Mouse (Mus musculus) forebrain, postnatal 0 days (tissue): Measurements from ENCODE around the gene Ccdc187. TPM values are rescaled to one million over a fixed set of nuclear protein-coding genes. Genes with fewer than 3 reads are reported as not detected.

Experiments
- ATAC-seq: fragments of 200-750 bp; cut with Nextera tagmentation; 2 replicates; pipeline ENCODE4 v1.8.0; 2017; ENCODE audit warnings: mild to moderate bottlenecking, moderate library complexity
- DNase-seq: peaks from one replicate; pipeline ENCODE4 v3.0.0-alpha.2; 2015
- H3K27ac ChIP-seq: fragments of 300-500 bp; sonication (generic); 2 replicates; pipeline ENCODE4 v1.5.1; 2014; ENCODE audit warnings: low read depth, mild to moderate bottlenecking, antibody characterized with exemption, low read length, moderate library complexity, mixed read lengths
- H3K27me3 ChIP-seq: fragments of 300-500 bp; sonication (generic); 2 replicates; pipeline ENCODE4 v1.6.1; 2014; ENCODE audit warnings: mild to moderate bottlenecking, low read length, mixed read lengths; ENCODE audit not compliant: insufficient read depth
- H3K36me3 ChIP-seq: fragments of 300-500 bp; sonication (generic); 2 replicates; pipeline ENCODE4 v1.6.1; 2014; ENCODE audit warnings: mild to moderate bottlenecking, moderate library complexity; ENCODE audit not compliant: insufficient read depth
- H3K4me1 ChIP-seq: fragments of 300-500 bp; sonication (generic); 2 replicates; pipeline ENCODE4 v1.6.1; 2014; ENCODE audit warnings: antibody characterized with exemption; ENCODE audit not compliant: insufficient read depth
- H3K4me2 ChIP-seq: fragments of 300-500 bp; sonication (generic); 2 replicates; pipeline ENCODE4 v1.6.1; 2014; ENCODE audit warnings: low read depth, mild to moderate bottlenecking, moderate library complexity
- H3K4me3 ChIP-seq: fragments of 300-500 bp; sonication (generic); 2 replicates; pipeline ENCODE4 v1.5.1; 2014; ENCODE audit warnings: low read depth, low read length, mixed read lengths
- H3K9ac ChIP-seq: fragments of 300-500 bp; sonication (generic); 2 replicates; pipeline ENCODE4 v1.6.1; 2014; ENCODE audit warnings: mild to moderate bottlenecking
- H3K9me3 ChIP-seq: fragments of 300-500 bp; sonication (generic); 2 replicates; pipeline ENCODE4 v1.6.1; 2016; ENCODE audit warnings: low read length
- CTCF ChIP-seq: sonication (generic); IDR thresholded peaks from 2 replicates; pipeline ENCODE4 v1.5.1; 2016; ENCODE audit warnings: antibody characterized with exemption, control low read depth, low read depth
- WGBS: fragments of 180-500 bp; shearing (Covaris S2); extraction: QIAGEN DNeasy Blood & Tissue Kit; methylation state at CpG from one replicate; pipeline ENCODE4 v1.1.7; 2014; 5-methylcytosine and 5-hydroxymethylcytosine counted together
- polyA plus RNA-seq: library from polyadenylated mRNA; unstranded; fragments of >200 nt; fragmentation: Nextera tagmentation; extraction: Ambion mirVana; gene quantifications from 2 replicates; pipeline ENCODE4 v1.2.1, GENCODE M21; 2015
- total RNA-seq: library from RNA; depleted of rRNA; stranded (reverse); fragments of >200 nt; gene quantifications from 2 replicates; pipeline ENCODE4 v1.2.3, GENCODE M21; 2014

Ccdc187 gene
- total and polyA plus RNA-seq, 2 experiments from 2014 or later = 0.13 to 2.0 TPM

DNA sequence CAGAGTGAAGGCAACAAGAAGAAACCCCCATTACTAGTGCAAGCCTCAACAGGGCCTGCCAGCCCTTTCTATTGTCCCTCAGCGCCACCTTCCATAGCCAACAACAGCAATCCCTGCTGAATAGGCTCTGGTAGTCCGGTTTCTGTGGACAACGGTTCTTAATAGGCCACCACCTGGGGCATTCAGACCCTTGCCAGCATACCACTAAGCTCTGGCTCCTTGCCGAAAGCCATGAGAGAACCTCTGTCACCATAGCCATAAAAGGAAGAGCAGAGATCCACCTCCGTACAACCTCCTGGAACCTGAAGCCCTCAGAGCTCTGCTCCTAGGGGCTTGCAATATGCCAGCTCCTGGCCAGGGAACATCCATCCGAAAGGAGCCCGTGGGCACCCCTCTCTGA lies 5.0 kb upstream of the Ccdc187 start:
- WGBS = 28% methylated on average over 7 of the region's 7 CpGs
- no peak for TF ChIP-seq CTCF
- Histone ChIP-seq H3K4me3 (no peak overlapping the region), H3K9ac (peak overlapping the region; percentile 39; the same call in 1 of the 2 replicates), H3K36me3 (no peaks in the 10 kb centered on the region), H3K9me3 (no peaks in the 10 kb centered on the region), H3K27ac (peak overlapping the region; percentile 82), H3K4me2 (peak overlapping the region; percentile 38; the same call in 1 of the 2 replicates), H3K27me3 (no peaks in the 10 kb centered on the region), H3K4me1 (peaks cover 33% of the 10 kb centered on the region)
- DNase-seq (peak; percentile 23), ATAC-seq (no peak)

DNA sequence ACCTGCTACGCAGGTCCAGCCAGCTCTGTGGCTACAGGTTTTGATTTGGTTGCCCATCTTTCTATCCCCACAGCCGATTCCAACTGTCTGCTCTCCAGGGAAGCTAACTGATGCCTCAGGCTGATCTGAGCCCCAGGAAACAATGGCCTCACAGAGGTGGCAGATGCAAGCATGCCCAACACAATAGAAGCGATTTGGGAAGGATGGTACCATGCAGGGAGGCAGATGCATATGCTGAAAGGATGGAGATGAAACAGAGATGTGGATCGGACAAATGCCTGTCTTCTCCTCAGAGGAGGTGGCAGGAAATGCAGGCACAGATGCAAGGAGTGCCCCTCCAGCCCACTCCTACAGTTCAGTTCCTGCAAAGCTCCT lies 4.5 kb upstream of the Ccdc187 start:
- Histone ChIP-seq H3K27me3 (no peaks in the 10 kb centered on the region), H3K9ac (peak overlapping the region; percentile 39), H3K9me3 (no peaks in the 10 kb centered on the region), H3K27ac (peak overlapping the region; percentile 82), H3K4me1 (peaks cover 33% of the 10 kb centered on the region), H3K36me3 (no peaks in the 10 kb centered on the region), H3K4me2 (peak overlapping the region; percentile 38), H3K4me3 (no peak overlapping the region)
- no peak for TF ChIP-seq CTCF
- no peak for DNase-seq
- ATAC-seq = peak; percentile 17
- WGBS = 5% methylated on average over 4 of the region's 4 CpGs

- Histone ChIP-seq H3K9ac (peak overlapping the region; percentile 39; the same call in 1 of the 2 replicates), H3K27me3 (no peaks in the 10 kb centered on the region), H3K4me2 (peak overlapping the region; percentile 38), H3K9me3 (no peaks in the 10 kb centered on the region), H3K27ac (peak overlapping the region; percentile 82), H3K4me1 (peaks cover 33% of the 10 kb centered on the region), H3K4me3 (no peak overlapping the region), H3K36me3 (no peaks in the 10 kb centered on the region)
- DNase-seq = peak; percentile 85
- peak; percentile 46 for TF ChIP-seq CTCF
- under 1% methylated on average over 10 of the region's 10 CpGs for WGBS
- ATAC-seq = peak; percentile 92
Observed at GRCm38 (mm10) chr2:26298208-26298855, 4.0 kb upstream of the Ccdc187 start.

- ATAC-seq (no peak), DNase-seq (peak; percentile 52)
- WGBS = 14% methylated on average over 6 of the region's 6 CpGs
- H3K9ac ChIP-seq = 0 out of 2 replicates have a peak overlapping the region, but pooled peaks have one; percentile 10
- no peaks in the 10 kb centered on the region for H3K27me3 ChIP-seq
- H3K4me2 ChIP-seq = no peak overlapping the region
- no peak overlapping the region for H3K4me3 ChIP-seq
- H3K36me3 ChIP-seq = no peaks in the 10 kb centered on the region
- H3K27ac ChIP-seq = peak overlapping the region; percentile 41; the same call in 1 of the 2 replicates
- no peak for TF ChIP-seq CTCF
- peaks cover 33% of the 10 kb centered on the region for H3K4me1 ChIP-seq
- no peaks in the 10 kb centered on the region for H3K9me3 ChIP-seq
Observed at GRCm38 (mm10) chr2:26296606-26297195, 2.3 kb upstream of the Ccdc187 start.

DNA sequence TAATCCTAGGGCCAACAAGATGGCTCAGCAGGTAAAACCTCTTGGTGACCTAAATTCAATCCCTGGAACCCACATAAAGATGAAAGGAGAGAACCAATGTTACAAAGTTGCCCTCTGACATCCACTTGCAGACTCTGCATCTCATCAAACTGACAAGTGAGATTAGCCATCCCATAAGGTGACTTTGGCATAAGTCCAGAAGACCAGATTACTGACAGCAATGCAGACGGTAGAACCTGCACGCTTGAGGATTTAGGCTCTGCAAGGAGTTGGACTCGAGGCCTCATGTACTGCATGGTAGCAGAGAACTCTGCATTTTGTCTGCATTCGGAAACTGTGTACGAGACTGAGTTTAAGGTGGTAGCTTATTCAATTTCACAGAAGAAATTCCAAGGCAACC lies 4.2 kb downstream of the Ccdc187 start:
- no peaks in the 10 kb centered on the region for H3K36me3 ChIP-seq
- DNase-seq = no peak
- H3K4me1 ChIP-seq = no peaks in the 10 kb centered on the region

GRCm38 (mm10) chr2:26286391-26286790 lies 8.0 kb downstream of the Ccdc187 start:
- no peaks in the 10 kb centered on the region for H3K9me3 ChIP-seq
- no peaks in the 10 kb centered on the region for H3K4me1 ChIP-seq
- H3K27me3 ChIP-seq = no peaks in the 10 kb centered on the region
- 83% methylated on average over 7 of the region's 7 CpGs for WGBS
- no peak overlapping the region for H3K9ac ChIP-seq
- no peak overlapping the region for H3K4me3 ChIP-seq
- no peak overlapping the region for H3K27ac ChIP-seq
- no peak for TF ChIP-seq CTCF
- ATAC-seq (no peak), DNase-seq (no peak)
- H3K36me3 ChIP-seq = no peaks in the 10 kb centered on the region
- H3K4me2 ChIP-seq = no peak overlapping the region

More for the DNA sequence above, 4.2 kb downstream of the Ccdc187 start:
- 78% methylated on average over 5 of the region's 5 CpGs for WGBS
- H3K27me3 ChIP-seq = no peaks in the 10 kb centered on the region
- no peak overlapping the region for H3K4me2 ChIP-seq
- no peak overlapping the region for H3K4me3 ChIP-seq
- H3K9ac ChIP-seq = no peak overlapping the region
- no peaks in the 10 kb centered on the region for H3K9me3 ChIP-seq
- no peak for TF ChIP-seq CTCF
- H3K27ac ChIP-seq = no peak overlapping the region
- no peak for ATAC-seq

DNA sequence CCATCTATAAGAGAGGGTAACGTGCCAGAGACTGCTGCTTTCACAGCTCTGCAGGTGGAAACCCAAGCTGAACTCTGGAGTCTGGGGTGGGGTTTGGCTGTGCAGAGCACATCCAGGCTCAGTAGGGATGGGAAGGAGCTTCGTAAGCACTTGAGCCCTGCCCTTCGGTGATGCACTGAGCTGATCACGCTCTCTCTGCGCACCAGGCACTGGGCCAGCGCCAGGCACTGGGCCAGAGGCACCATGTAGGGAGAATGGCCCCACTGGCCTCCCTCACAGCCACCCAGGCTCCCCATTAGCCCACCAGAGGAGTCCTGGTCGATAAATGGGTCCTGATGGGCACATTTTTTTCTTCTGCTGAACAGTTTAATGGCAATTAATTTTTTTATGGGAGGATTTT lies 8.6 kb downstream of the Ccdc187 start:
- Histone ChIP-seq H3K27ac (no peak overlapping the region), H3K27me3 (no peaks in the 10 kb centered on the region), H3K4me2 (no peak overlapping the region), H3K9me3 (no peaks in the 10 kb centered on the region), H3K36me3 (no peaks in the 10 kb centered on the region), H3K9ac (no peak overlapping the region), H3K4me3 (no peak overlapping the region), H3K4me1 (no peaks in the 10 kb centered on the region)
- no peak for TF ChIP-seq CTCF
- DNase-seq (no peak), ATAC-seq (no peak)
- WGBS = 36% methylated on average over 7 of the region's 7 CpGs
